Mouse (Mus musculus) ES-E14 (cell line): ENCODE data around the gene Pbx2. TPM values are rescaled to one million over a fixed set of nuclear protein-coding genes. Genes with fewer than 3 reads are reported as not detected.
A peak's percentile ranks its signal among the peaks of the same experiment; 100 is the strongest.

ENCODE experiments used
- DNase-seq: peaks from one replicate; pipeline ENCODE4 v3.0.0-alpha.2; 2013; ENCODE audit warnings: low read depth, low spot score
- H3K27ac ChIP-seq: 2 replicates; pipeline ENCODE4 v1.5.1; 2012; ENCODE audit warnings: low read depth, mild to moderate bottlenecking, low read length, moderate library complexity, mixed read lengths; ENCODE audit not compliant: poor library complexity, insufficient read depth, severe bottlenecking
- H3K36me3 ChIP-seq: 2 replicates; pipeline ENCODE4 v1.6.1; 2012; ENCODE audit warnings: mild to moderate bottlenecking, low read length, moderate library complexity, mixed read lengths; ENCODE audit not compliant: control insufficient read depth, poor library complexity, insufficient read depth, severe bottlenecking
- H3K4me1 ChIP-seq, 2 experiments: fragments of 150-350 bp in 1 of 2; sonication (generic) in 1 of 2; 2 replicates each; pipeline ENCODE4 v1.6.1; 2012; ENCODE audit warnings: low read length in 2 of 2, mild to moderate bottlenecking in 1 of 2, mixed read lengths in 1 of 2; ENCODE audit not compliant: control insufficient read depth in 2 of 2, insufficient read depth in 2 of 2, poor library complexity in 1 of 2
- H3K4me3 ChIP-seq, 2 experiments: fragments of 150-350 bp in 1 of 2; sonication (generic) in 1 of 2; 2 replicates each; pipeline ENCODE4 v1.5.1; 2012; ENCODE audit warnings: low read length in 2 of 2, low read depth in 1 of 2, mild to moderate bottlenecking in 1 of 2, mixed read lengths in 1 of 2; ENCODE audit not compliant: insufficient read depth in 1 of 2, poor library complexity in 1 of 2, severe bottlenecking in 1 of 2
- H3K9ac ChIP-seq: 2 replicates; pipeline ENCODE4 v1.6.1; 2012; ENCODE audit warnings: low read depth, mild to moderate bottlenecking, low read length, mixed read lengths; ENCODE audit not compliant: poor library complexity, insufficient read depth, severe bottlenecking
- H3K9me3 ChIP-seq: fragments of 150-350 bp; sonication (generic); 2 replicates; pipeline ENCODE4 v1.6.1; 2012; ENCODE audit warnings: low read depth, mild to moderate bottlenecking, low read length; ENCODE audit not compliant: control insufficient read depth, insufficient read depth
- CHD2 ChIP-seq: IDR thresholded peaks from 2 replicates; pipeline ENCODE4 v1.6.1; 2014; ENCODE audit warnings: mild to moderate bottlenecking, low read depth, low read length, inconsistent platforms
- HCFC1 ChIP-seq: IDR thresholded peaks from 2 replicates; pipeline ENCODE4 v1.6.1; 2012; ENCODE audit warnings: low read length, inconsistent platforms, borderline replicate concordance; ENCODE audit not compliant: insufficient read depth
- MAFK ChIP-seq: IDR thresholded peaks from 2 replicates; pipeline ENCODE4 v1.6.1; 2014; ENCODE audit warnings: mild to moderate bottlenecking, low read depth, low read length, inconsistent platforms; ENCODE audit not compliant: insufficient read depth
- ZC3H11A ChIP-seq: IDR thresholded peaks from 2 replicates; pipeline ENCODE4 v1.6.1; 2012; ENCODE audit warnings: low read depth, mild to moderate bottlenecking, inconsistent platforms, low read length, borderline replicate concordance
- ZNF384 ChIP-seq: IDR thresholded peaks from 2 replicates; pipeline ENCODE4 v1.6.1; 2012; ENCODE audit warnings: low read depth, low read length, inconsistent platforms
- in situ Hi-C, 2 experiments: fragments of 600-800 bp; cut with MboI; formaldehyde crosslinking; loops; one replicate each; pipeline ENCODE4 v1.15.1; 2025; ENCODE audit warnings: low sequenced_read_pairs in 2 of 2, inconsistent platforms in 1 of 2; ENCODE audit not compliant: unreplicated experiment in 2 of 2
- total RNA-seq: library from RNA; depleted of rRNA; stranded (reverse); fragments of 300-350 nt; gene quantifications from 2 replicates; pipeline ENCODE4 v1.2.3, GENCODE M21; 2012

Pbx2 gene
- total RNA-seq, 1 experiment = 47.2 TPM

DNA sequence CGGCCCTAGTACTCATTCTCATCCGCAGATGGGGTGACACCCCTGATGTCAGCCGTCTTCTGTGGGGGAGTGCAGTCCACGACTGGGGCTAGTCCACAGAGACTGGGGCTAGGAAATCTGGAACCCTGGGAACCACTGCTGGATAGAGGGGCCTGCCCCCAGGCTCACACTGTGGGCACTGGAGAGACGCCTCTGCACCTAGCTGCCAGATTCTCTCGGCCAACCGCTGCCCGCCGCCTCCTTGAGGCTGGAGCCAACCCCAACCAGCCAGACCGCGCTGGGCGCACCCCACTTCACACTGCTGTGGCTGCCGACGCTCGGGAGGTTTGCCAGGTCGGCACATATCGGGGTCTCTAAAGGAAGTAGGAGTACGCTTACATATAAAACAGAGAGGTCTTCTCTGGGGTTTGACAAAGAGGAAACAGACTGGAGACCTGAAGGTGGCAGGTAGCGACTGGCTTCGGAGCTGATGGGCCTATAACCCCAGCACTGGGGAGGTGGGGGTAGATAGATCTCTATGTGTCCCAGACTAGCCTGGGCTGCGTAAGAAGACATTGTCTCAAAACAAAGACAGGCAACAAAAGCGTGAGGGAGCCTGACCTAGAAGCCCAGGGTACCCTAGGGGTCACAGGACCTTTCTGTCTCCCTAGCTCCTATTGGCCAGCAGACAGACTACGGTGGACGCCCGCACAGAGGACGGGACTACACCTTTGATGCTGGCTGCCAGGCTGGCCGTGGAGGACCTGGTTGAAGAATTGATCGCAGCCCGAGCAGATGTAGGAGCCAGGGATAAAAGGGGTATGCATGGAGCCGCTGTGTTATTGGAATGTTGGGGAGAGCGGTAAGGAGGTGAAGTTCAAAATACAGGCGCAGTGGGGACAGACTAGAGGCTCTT is 4.9 kb upstream of the Pbx2 start:
- Histone ChIP-seq H3K36me3 (no peaks in the 10 kb centered on the region), H3K27ac (peak overlapping the region; percentile 90; the same call in 1 of the 2 replicates), H3K4me3 (peak overlapping the region; percentile 91 to 95), H3K9ac (peak overlapping the region; percentile 77), H3K9me3 (no peaks in the 10 kb centered on the region), H3K4me1 (peaks cover 15 to 25% of the 10 kb centered on the region in 2 experiments)
- no peak for DNase-seq
- TF ChIP-seq HCFC1 (no peak), CHD2 (no peak), MAFK (no peak), ZNF384 (no peak), ZC3H11A (no peak)
- in situ Hi-C loops = no loop called here

DNA sequence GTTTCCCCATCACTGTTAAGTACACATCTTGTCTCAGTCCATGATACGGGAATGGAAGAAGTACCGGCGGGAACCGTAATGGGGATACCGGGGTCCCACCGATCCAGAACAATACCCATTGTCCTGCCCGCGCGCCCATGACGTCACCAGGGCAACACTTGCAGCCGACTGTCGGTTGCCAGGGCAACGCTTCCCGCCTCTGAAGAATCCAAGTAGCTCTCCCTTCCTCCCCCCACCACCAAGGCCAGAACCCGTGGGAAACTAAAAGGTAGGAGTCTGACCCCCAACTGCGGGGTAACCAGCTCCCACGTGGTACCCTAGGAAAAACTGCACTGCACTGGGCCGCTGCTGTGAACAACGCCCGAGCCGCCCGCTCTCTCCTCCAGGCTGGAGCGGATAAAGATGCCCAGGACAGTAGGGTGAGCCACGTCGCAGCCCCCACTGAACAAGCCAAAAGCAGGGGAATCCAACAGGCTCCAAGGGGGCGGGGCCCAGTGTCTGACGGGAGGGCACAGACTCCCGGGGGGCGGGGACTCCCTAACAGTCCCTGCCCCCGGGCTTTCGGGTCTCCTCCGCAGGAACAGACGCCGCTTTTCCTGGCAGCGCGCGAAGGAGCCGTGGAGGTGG is 4.2 kb upstream of the Pbx2 start:
- Histone ChIP-seq H3K9me3 (no peaks in the 10 kb centered on the region), H3K4me3 (peak overlapping the region; percentile 91 to 95), H3K9ac (peak overlapping the region; percentile 77), H3K36me3 (no peaks in the 10 kb centered on the region), H3K4me1 (peaks cover 15 to 25% of the 10 kb centered on the region in 2 experiments), H3K27ac (peak overlapping the region; percentile 90)
- in situ Hi-C loops = no loop called here
- DNase-seq = peak; percentile 89
- TF ChIP-seq CHD2 (no peak), MAFK (no peak), ZC3H11A (no peak), ZNF384 (no peak), HCFC1 (no peak; the same call in 1 of the 2 replicates)

DNA sequence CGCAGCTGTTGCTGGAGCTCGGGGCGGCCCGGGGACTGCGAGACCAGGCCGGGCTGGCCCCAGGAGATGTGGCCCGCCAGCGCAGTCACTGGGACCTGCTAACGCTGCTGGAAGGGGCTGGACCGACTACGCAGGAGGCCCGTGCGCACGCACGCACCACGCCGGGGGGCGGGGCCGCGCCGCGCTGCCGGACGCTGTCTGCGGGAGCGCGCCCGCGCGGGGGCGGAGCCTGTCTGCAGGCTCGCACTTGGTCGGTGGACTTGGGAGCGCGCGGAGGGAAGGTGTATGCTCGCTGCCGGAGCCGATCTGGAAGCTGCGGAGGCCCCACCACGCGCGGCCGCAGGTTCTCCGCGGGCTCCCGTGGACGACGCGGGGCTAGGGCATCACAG is 3.6 kb upstream of the Pbx2 start:
- DNase-seq = no peak
- Histone ChIP-seq H3K4me3 (peak overlapping the region; percentile 91 to 95), H3K36me3 (no peaks in the 10 kb centered on the region), H3K9me3 (no peaks in the 10 kb centered on the region), H3K9ac (peak overlapping the region; percentile 96), H3K4me1 (peaks cover 15 to 25% of the 10 kb centered on the region in 2 experiments), H3K27ac (peak overlapping the region; percentile 90)
- TF ChIP-seq HCFC1 (no peak; the same call in 1 of the 2 replicates), CHD2 (no peak), ZC3H11A (no peak), MAFK (no peak), ZNF384 (no peak)
- in situ Hi-C loops = no loop called here

DNA sequence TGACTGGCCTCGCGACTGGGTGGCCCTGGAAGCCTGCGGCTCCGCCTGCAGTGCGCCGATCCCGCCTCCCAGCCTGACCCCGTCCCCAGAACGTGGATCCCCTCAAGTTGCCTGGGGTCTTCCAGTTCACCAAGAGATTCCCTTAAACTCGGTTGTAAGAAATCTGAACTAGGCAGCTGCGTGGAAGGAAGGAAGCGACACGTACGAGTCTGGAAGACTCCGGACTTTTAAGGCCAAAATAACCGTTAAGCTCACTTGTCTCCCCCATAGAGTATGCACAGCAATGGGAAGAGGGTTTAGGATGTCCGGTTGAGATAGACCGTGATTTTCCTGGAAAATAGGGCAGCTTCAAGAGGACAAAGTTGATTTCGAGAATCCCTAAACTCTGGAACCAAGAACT is 3.3 kb upstream of the Pbx2 start:
- Histone ChIP-seq H3K9ac (peak overlapping the region; percentile 96), H3K36me3 (no peaks in the 10 kb centered on the region), H3K27ac (peak overlapping the region; percentile 47; the same call in 1 of the 2 replicates), H3K9me3 (no peaks in the 10 kb centered on the region), H3K4me3 (peak overlapping the region; percentile 91 to 95), H3K4me1 (peaks cover 15 to 25% of the 10 kb centered on the region in 2 experiments)
- in situ Hi-C loops = no loop called here
- no peak for DNase-seq
- no peak for TF ChIP-seq CHD2
- TF ChIP-seq MAFK = no peak
- TF ChIP-seq ZC3H11A = no peak
- no peak for TF ChIP-seq ZNF384
